Mouse (Mus musculus) lung, postnatal 10 days (tissue): ENCODE results near the gene Srr.

ENCODE experiments used
- DNase-seq: peaks from one replicate; pipeline ENCODE4 v3.0.0; 2021

The Srr gene

DNA sequence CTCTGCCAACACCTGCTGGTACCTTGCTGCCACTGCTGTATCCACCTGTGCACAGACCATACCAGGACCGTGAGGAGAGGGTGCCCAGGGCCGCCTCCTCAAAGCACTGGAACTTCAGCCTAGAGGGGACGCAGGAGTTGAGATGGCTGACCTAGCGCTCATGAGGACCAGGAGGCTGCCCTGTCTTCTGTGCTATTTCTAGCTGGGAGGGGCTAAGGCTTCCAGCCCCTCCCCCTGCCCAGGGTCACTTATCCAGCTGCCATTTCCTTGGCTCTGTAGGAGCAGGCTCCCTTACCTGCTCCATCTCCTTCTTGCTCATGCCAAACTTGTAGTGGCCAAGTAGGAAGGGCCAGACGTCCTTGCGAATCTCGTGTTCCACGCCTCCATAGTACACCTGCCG, 68.0 kb downstream of the Srr start:
- DNase-seq = no peak
